Mouse (Mus musculus) cerebellum, postnatal 36 days (tissue): Measurements from ENCODE around the gene Fam131c.
A peak's percentile ranks its signal among the peaks of the same experiment; 100 is the strongest.

Experiments used
- DNase-seq, 2 experiments: peaks; one replicate each; pipeline ENCODE4 v3.0.0; 2021 to 2022; ENCODE audit warnings: mixed read lengths in 2 of 2

Fam131c gene

GRCm38 (mm10) chr4:141415924-141416323 lies 47.9 kb downstream of the Fam131c start, which contains the start of gene Clcnkb:
Clcnkb (minus strand) TSS chr4:141416014.
- DNase-seq = no peak

DNA sequence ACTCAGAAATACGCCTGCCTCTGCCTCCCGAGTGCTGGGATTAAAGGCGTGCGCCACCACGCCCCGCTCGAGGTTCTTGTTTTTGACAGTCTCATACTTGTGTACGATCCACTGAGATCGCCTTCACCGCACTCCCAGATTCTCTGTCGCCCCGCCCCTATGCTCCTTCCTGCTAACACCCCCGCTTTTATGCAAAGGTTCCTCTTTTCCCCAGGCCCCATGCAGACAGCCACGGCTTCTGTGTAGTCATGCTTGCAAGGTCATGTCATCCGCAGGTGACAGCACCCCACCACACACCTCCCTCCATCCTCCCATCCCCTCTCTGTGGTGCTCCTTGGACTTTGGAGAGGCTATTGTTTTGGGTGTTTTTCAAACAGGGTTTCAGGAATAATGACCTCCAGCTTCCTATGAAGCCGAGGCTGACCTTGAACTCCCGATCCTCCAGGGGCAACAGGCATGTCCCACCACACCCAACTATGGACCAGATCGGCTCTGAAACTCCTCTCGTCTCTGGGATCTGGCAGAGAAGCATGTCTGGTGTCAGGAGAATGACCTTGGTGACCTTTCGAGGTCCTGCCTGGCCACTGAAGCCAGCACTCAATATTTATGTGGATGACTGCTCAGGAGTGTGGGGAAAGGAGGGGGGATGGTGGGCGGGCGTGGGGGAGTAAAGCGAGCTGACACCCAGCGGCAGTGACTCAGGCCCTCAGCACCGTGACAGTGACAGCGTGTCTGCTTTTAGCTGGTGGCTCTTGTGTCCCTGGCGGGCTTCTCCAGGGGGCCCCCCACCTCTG lies 51.6 kb downstream of the Fam131c start:
- no peak for DNase-seq

- no peak for DNase-seq
These were observed 52.3 kb downstream of the Fam131c start, which contains the start of gene Hspb7 for GRCm38 (mm10) chr4:141420192-141420829. Hspb7 (plus strand) TSS chr4:141420779.

DNA sequence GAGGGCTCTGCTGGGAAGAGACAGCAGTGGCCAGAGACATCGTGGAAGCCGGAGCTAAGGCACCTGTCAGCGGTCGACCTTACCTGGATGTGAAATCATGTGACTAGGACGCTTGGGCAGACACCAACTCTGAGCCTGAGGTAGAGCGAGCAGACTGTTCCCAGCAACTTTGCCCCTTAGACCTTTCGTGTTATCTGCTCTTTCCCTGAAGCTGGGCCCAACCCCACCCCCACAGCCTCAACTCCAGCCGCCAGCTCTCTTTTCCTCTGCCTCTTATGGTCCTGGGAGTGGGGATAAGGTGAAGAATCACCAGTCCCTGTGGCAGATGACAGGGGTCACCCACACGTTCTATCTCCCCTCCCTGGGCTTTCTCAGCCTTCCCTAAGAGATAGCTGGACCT lies 52.9 kb downstream of the Fam131c start:
- DNase-seq = no peak

DNA sequence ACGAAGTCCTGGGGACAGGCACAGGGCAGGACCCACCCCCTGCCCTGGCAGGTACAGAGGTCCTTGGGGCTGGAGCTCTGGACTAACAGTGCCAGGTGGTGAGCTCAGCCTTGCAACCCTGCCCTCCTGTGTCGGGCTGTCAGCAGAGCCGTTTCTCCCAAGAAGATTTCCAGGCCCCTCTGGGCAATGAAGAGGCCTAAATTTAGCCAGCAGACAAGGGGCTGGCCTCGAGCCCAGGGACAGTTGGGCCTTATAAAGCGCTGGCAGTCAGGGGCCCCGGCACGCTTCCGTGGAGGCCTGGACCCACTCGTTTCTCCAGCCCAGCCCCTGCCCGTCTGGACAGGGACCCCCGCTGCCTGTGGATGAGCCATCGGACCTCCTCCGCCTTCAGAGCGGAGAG lies 53.4 kb downstream of the Fam131c start:
- peak; percentile 41 to 54 for DNase-seq

DNA sequence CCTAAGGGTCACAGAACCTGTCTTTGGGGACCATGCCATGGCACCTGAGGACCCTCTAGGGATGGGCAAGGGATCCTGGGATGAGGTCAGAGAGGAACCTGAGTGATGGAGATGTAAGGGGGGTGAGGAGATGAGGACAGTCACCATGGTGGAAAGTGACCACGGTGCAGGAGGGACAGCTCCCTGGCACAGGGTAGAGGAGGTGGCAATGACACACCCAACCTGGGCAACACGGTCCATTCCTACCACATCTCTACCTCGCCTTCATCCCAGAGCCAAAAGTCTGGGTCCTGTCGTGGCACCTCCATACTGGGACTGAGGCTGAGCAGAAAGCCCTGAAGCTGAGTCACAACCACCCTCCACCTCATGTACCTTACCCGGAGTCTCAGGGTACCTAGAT lies 54.8 kb downstream of the Fam131c start:
- no peak for DNase-seq

DNA sequence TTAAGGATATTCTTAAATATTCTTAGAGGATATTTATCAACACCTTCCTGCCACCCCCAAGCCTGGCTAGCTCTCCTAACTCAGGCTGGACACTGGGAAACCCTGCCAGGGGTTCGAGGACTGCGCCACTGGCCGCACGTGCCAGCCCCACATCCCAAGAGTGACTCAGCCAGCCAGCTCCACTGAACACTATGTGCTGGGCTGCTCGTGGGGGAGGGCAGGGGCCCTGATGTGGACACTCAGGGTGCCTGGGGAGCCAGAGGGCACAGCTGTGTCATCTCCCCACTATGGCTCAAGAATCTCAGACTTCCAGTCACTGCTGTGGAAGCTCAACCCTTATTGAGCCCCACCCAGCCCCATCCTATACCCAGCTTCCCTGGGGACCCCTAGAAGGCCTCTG lies 55.3 kb downstream of the Fam131c start:
- no peak for DNase-seq

DNA sequence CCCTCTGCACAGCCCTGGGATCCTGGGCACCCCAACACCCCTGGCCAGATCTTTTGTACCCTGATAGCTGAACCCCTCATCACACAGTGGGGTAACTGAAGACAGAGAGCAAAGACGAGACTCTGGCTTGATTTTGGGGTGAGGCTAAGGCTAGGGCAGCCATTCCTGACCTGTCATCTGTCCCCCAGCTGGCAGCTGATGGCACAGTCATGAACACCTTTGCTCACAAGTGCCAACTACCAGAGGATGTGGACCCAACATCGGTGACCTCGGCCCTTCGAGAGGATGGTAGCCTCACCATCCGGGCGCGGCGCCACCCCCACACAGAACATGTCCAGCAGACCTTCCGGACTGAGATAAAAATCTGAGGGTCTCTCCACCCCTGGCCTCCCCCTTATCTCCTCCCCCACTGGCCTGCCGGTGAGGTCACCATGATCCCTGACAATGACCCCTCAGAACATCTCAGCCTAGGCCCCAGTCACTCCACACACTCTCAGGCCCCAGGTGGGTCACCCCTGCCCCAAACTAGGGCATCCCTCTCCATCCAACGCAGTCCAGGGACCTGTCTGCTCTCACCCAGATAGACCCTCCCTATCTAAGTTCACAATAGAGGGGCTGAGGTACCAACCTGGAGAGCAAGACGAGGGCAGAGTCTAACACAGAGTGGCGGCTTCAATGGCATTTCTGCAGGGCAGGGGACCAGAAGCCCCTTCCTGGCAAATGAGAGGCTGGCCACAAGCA lies 55.8 kb downstream of the Fam131c start:
- DNase-seq = no peak

GRCm38 (mm10) chr4:141425484-141426479 lies 57.8 kb downstream of the Fam131c start:
- peak; percentile 46 to 50 for DNase-seq

DNA sequence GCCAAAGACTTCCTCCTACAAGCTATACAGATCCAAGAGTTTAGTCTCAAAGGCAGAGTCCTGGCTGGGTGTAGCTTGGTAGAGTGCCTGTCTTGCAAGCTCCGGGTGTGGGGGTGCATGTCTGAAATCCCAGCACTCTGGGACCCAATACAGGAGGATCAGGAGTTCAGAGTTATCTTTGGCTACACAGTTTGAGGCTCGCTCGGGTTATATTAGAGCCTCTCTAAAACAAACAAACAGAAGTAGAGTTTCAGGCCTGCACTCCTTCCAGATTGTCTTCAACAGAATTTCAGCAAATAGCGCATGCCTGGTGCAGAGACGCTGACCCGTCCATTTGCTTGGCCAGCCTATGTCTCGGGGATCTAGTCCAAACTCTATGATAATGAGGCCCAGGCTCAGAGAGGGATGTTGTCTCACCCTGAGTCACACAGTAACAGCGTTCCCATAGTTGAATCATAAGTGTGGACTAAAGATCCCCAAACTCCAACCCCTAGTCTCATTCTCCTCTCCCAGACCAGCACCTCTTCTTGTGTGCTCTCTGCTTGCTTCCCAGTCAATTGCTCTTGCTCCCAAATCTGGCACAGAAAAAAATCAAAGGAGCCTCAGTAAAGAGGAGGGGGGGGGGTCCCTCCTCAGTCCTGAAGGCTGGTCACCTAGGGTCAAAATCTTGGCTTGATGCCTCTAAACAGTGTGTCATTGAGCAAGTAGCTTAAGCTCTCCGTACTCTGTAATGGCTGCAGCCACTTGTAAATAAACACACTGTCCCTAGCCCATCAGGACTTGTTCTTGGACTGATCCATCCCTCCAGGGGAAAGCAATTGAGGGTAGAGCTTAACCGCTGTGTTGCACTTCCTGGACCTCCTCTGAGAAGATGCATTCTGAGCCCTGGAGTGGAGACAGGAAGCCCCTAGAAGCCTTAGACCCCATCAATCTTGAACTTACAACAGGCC lies 59.1 kb downstream of the Fam131c start:
- DNase-seq = no peak

- DNase-seq = no peak
These were observed 59.9 kb downstream of the Fam131c start for GRCm38 (mm10) chr4:141427921-141428320.

- DNase-seq = no peak
These were observed 61.4 kb downstream of the Fam131c start for GRCm38 (mm10) chr4:141429381-141429780.

DNA sequence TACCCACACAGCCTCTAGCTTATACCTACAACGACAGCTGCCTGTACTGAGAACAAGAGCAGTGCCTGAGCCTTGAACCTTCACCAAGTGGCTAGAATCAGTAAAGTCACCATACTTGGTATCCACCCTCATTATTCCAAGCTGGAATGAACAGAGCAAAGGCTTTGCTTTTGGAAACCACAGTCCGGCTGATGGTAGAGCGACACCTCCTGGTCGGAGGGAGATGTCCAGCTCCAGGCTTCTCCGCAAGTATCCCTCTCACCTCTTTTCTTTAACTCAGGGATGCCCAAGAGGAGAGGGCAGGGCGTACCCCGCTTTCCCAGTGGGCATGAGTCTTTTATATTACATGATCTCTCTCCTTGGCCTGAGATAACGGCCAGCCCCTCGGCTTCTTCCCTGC lies 61.8 kb downstream of the Fam131c start:
- no peak for DNase-seq

- DNase-seq = peak; percentile 82 to 84
These were observed 63.0 kb downstream of the Fam131c start for GRCm38 (mm10) chr4:141430997-141431396.

DNA sequence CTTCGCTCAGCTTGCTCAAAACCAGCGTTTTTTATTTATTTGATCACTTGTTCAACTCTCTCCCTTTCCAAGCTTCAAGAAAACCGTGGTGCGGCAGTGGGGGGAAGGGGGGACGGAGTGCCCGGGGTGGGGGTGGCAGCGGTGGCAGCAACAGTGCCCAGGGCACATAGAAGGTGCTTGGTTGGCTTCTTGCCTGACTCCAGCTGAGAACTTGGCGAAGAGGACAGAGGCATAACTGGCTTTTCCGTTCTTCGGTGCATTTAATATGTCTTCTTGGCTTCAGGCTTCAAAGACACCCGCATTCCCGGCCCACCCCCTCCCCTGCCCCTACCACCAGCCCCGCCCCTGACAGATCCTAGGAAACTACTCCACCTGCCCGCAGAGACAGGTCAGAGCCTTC lies 64.6 kb downstream of the Fam131c start:
- DNase-seq = peak; percentile 48 to 50

- no peak for DNase-seq
These were observed 65.2 kb downstream of the Fam131c start for GRCm38 (mm10) chr4:141433191-141433590.
